Mouse (Mus musculus) neutrophil, adult 5-6 weeks (primary cell): Measurements from ENCODE around the gene Irak1bp1. TPM values are rescaled to one million over a fixed set of nuclear protein-coding genes. Genes with fewer than 3 reads are reported as not detected.

ENCODE experiments used
- ATAC-seq: fragments of 151-379, 151-347 bp; 2 replicates; pipeline ENCODE4 v1.8.0; 2017; ENCODE audit warnings: mild to moderate bottlenecking, moderate TSS enrichment; ENCODE audit not compliant: insufficient number of reproducible peaks, poor library complexity, low FRiP score, severe bottlenecking; ENCODE audit errors: extremely low read depth
- total RNA-seq: library from RNA; stranded (forward); fragments of 200-1000 nt; gene quantifications from 2 replicates; pipeline ENCODE4 v1.2.3, GENCODE M21; 2017

Gene Irak1bp1
- total RNA-seq, 1 experiment from 2014 or later: not detected

GRCm38 (mm10) chr9:82866121-82866520 is 36.8 kb downstream of the Irak1bp1 start:
- ATAC-seq: no peak

- ATAC-seq: no peak
Observed at GRCm38 (mm10) chr9:82867698-82868097, 38.4 kb downstream of the Irak1bp1 start.

- no peak for ATAC-seq
Observed at GRCm38 (mm10) chr9:82877078-82877477, 47.7 kb downstream of the Irak1bp1 start.

GRCm38 (mm10) chr9:82884177-82884576 is 54.8 kb downstream of the Irak1bp1 start:
- ATAC-seq: no peak

GRCm38 (mm10) chr9:82888645-82889044 is 59.3 kb downstream of the Irak1bp1 start:
- ATAC-seq: no peak

Other genes starting within 250 kb of the Irak1bp1 start
- 346 and 368 TPM in 2 replicates for gene Phip, start 146.0 kb downstream of the Irak1bp1 start, total RNA-seq